Mouse (Mus musculus) adrenal gland, postnatal 36 days (tissue): ENCODE measurements around the gene Sirpb1a. TPM values are rescaled to one million over a fixed set of nuclear protein-coding genes. Genes with fewer than 3 reads are reported as not detected.
"Not testable (repeated sequence)": the region's sequence is repeated elsewhere in the genome, so short reads cannot be mapped to it uniquely, and the experiment has no call there.

Experiments
- DNase-seq, 2 experiments: peaks; one replicate each; pipeline ENCODE4 v3.0.0; 2021; ENCODE audit warnings: mixed read lengths in 1 of 2
- long read RNA-seq, 2 experiments: library from polyadenylated mRNA; stranded (forward); transcript quantifications; one replicate each; pipeline ENCODE4 v2.0.0; 2021; ENCODE audit warnings: borderline sequencing depth in 2 of 2
- total RNA-seq, 2 experiments: library from RNA; stranded (reverse); gene quantifications; 2 replicates each; pipeline ENCODE4 v1.2.3; 2021

Sirpb1a gene
- not detected for total RNA-seq
- long read RNA-seq, experiment 1: 0 reads
- long read RNA-seq, experiment 2: 0 reads

GRCm38 (mm10) chr3:15426447-15426846 is at the start of gene Sirpb1a:
Gene Sirpb1a (minus strand): TSS chr3:15426520.
- not testable (repeated sequence) for DNase-seq

- DNase-seq: not testable (repeated sequence)
Observed at GRCm38 (mm10) chr3:15474831-15475230, 48.5 kb upstream of the Sirpb1a start.

- DNase-seq: not testable (repeated sequence)
Observed at GRCm38 (mm10) chr3:15470158-15470557, 43.8 kb upstream of the Sirpb1a start.

GRCm38 (mm10) chr3:15443936-15444335 is 17.6 kb upstream of the Sirpb1a start:
- DNase-seq: not testable (repeated sequence)

- DNase-seq: not testable (repeated sequence)
Observed at GRCm38 (mm10) chr3:15439844-15440243, 13.5 kb upstream of the Sirpb1a start.

GRCm38 (mm10) chr3:15427917-15428316 is 1.6 kb upstream of the Sirpb1a start:
- DNase-seq: no peak

- DNase-seq: not testable (repeated sequence)
Observed at GRCm38 (mm10) chr3:15355690-15356089, 70.6 kb downstream of the Sirpb1a start.

- not testable (repeated sequence) for DNase-seq
Observed at GRCm38 (mm10) chr3:15350318-15350717, 76.0 kb downstream of the Sirpb1a start.

GRCm38 (mm10) chr3:15345606-15346005 is 80.7 kb downstream of the Sirpb1a start:
- DNase-seq: not testable (repeated sequence)

GRCm38 (mm10) chr3:15340287-15340686 is 86.0 kb downstream of the Sirpb1a start:
- DNase-seq: no peak

- DNase-seq: no peak
Observed at GRCm38 (mm10) chr3:15334182-15334581, 92.1 kb downstream of the Sirpb1a start.

GRCm38 (mm10) chr3:15332063-15332462 is 94.3 kb downstream of the Sirpb1a start, which contains the start of gene Gm9733:
Gene Gm9733 (minus strand): TSS chr3:15332302.
- no peak for DNase-seq

- no peak for DNase-seq
Observed at GRCm38 (mm10) chr3:15331545-15331944, 94.8 kb downstream of the Sirpb1a start.

- no peak for DNase-seq
Observed at GRCm38 (mm10) chr3:15329549-15329948, 96.8 kb downstream of the Sirpb1a start.

Other genes with a start within 250 kb of the Sirpb1a start
- not detected for gene Gm9733, start 94.2 kb downstream of the Sirpb1a start, total RNA-seq
- under 1 TPM in 1 of 2 experiments, not detected in 1; 0.73 TPM for gene Sirpb1b, start 148.5 kb upstream of the Sirpb1a start, total RNA-seq